Mouse (Mus musculus): ENCODE results near the gene Slc25a34.

GRCm38 (mm10) chr4:141604493-141604892 lies 19.1 kb downstream of the Slc25a34 start:
- TF ChIP-seq USF1 (IDR thresholded peaks at IDR 0.05; ENCODE audit: low read depth) (no peak), REST (IDR thresholded peaks at IDR 0.05; ENCODE audit: insufficient read depth, insufficient read length) (no peak), POLR2AphosphoS2 (IDR thresholded peaks at IDR 0.05; ENCODE audit: insufficient read length, low read depth) (no peak)

Data from myocyte (in vitro differentiated cells).